Mouse (Mus musculus) lung, embryonic 14.5 days (tissue): Measurements from ENCODE around the gene Gucy1a1. TPM values are rescaled to one million over a fixed set of nuclear protein-coding genes. Genes with fewer than 3 reads are reported as not detected.

Experiments used
- ATAC-seq: fragments of 200-750 bp; cut with Nextera tagmentation; 2 replicates; pipeline ENCODE4 v1.8.0; 2017; ENCODE audit warnings: mild to moderate bottlenecking, moderate TSS enrichment, moderate library complexity; ENCODE audit not compliant: insufficient read depth
- DNase-seq: peaks from one replicate; pipeline ENCODE4 v3.0.0-alpha.2; 2015
- H3K27ac ChIP-seq: fragments of 300-500 bp; sonication (generic); 2 replicates; pipeline ENCODE4 v1.5.1; 2014; ENCODE audit warnings: low read depth, mild to moderate bottlenecking, moderate library complexity
- H3K27me3 ChIP-seq: fragments of 300-500 bp; sonication (generic); 2 replicates; pipeline ENCODE4 v1.6.1; 2014; ENCODE audit warnings: low read length, control low read depth; ENCODE audit not compliant: insufficient read depth
- H3K36me3 ChIP-seq: fragments of 300-500 bp; sonication (generic); 2 replicates; pipeline ENCODE4 v1.6.1; 2014; ENCODE audit warnings: control low read depth; ENCODE audit not compliant: insufficient read depth
- H3K4me1 ChIP-seq: fragments of 300-500 bp; sonication (generic); 2 replicates; pipeline ENCODE4 v1.6.1; 2014; ENCODE audit warnings: antibody characterized with exemption, control low read depth; ENCODE audit not compliant: insufficient read depth
- H3K4me2 ChIP-seq: fragments of 300-500 bp; sonication (generic); 2 replicates; pipeline ENCODE4 v1.6.1; 2014; ENCODE audit warnings: mild to moderate bottlenecking
- H3K4me3 ChIP-seq: fragments of 300-500 bp; sonication (generic); 2 replicates; pipeline ENCODE4 v1.5.1; 2014; ENCODE audit warnings: low read depth, low read length
- H3K9ac ChIP-seq: fragments of 300-500 bp; sonication (generic); 2 replicates; pipeline ENCODE4 v1.6.1; 2014
- H3K9me3 ChIP-seq: fragments of 300-500 bp; sonication (generic); 2 replicates; pipeline ENCODE4 v1.6.1; 2016; ENCODE audit warnings: low read depth, low read length, control low read depth
- CTCF ChIP-seq: IDR thresholded peaks from 2 replicates; pipeline ENCODE4 v1.5.1; 2016; ENCODE audit warnings: antibody characterized with exemption, low read depth
- WGBS: fragments of 180-500 bp; shearing (Covaris S2); extraction: QIAGEN DNeasy Blood & Tissue Kit; methylation state at CpG from one replicate; pipeline ENCODE4 v1.1.7; 2014; 5-methylcytosine and 5-hydroxymethylcytosine counted together
- polyA plus RNA-seq: library from polyadenylated mRNA; unstranded; fragments of >200 nt; fragmentation: Nextera tagmentation; extraction: Ambion mirVana; gene quantifications from 2 replicates; pipeline ENCODE4 v1.2.1, GENCODE M21; 2014

Gucy1a1 gene
- 111 and 117 TPM in 2 replicates for polyA plus RNA-seq

- peak; percentile 95 for ATAC-seq
- H3K27ac ChIP-seq = peak within 1 kb of the TSS; percentile 88
- WGBS = under 1% methylated on average over 36 of the region's 36 CpGs
- TF ChIP-seq CTCF = no peak
- H3K36me3 ChIP-seq = no peaks in the 10 kb centered on the region
- peak within 1 kb of the TSS; percentile 81 for H3K9ac ChIP-seq
- no peaks in the 10 kb centered on the region for H3K27me3 ChIP-seq
- H3K4me3 ChIP-seq = peak within 1 kb of the TSS; percentile 69
- H3K4me2 ChIP-seq = peak within 1 kb of the TSS; percentile 75
- DNase-seq = peak; percentile 86
- no peaks in the 10 kb centered on the region for H3K9me3 ChIP-seq
- peaks cover 13% of the 10 kb centered on the region for H3K4me1 ChIP-seq
Measured at GRCm38 (mm10) chr3:82145126-82145901, at the start of gene Gucy1a1. Gene Gucy1a1 (minus strand): TSS chr3:82145789.

GRCm38 (mm10) chr3:82191559-82192245, 46.1 kb upstream of the Gucy1a1 start:
- Histone ChIP-seq H3K9me3 (no peaks in the 10 kb centered on the region; the same call in 1 of the 2 replicates), H3K4me1 (no peaks in the 10 kb centered on the region), H3K4me2 (no peak overlapping the region), H3K27ac (no peak overlapping the region), H3K9ac (no peak overlapping the region), H3K27me3 (no peaks in the 10 kb centered on the region), H3K4me3 (no peak overlapping the region), H3K36me3 (no peaks in the 10 kb centered on the region)
- TF ChIP-seq CTCF = no peak
- 51% methylated on average over 1 of the region's 1 CpGs for WGBS
- no peak for ATAC-seq
- peak; percentile 80 for DNase-seq

GRCm38 (mm10) chr3:82185626-82186025, 40.0 kb upstream of the Gucy1a1 start:
- WGBS = 84% methylated on average over 9 of the region's 9 CpGs
- Histone ChIP-seq H3K27ac (no peak overlapping the region), H3K36me3 (no peaks in the 10 kb centered on the region), H3K9ac (no peak overlapping the region), H3K9me3 (no peaks in the 10 kb centered on the region; the same call in 1 of the 2 replicates), H3K4me1 (0 out of 2 replicates have a peak, but pooled peaks cover 2% of the 10 kb centered on the region), H3K4me2 (no peak overlapping the region), H3K27me3 (no peaks in the 10 kb centered on the region), H3K4me3 (no peak overlapping the region)
- TF ChIP-seq CTCF = no peak
- no peak for DNase-seq
- no peak for ATAC-seq

- no peaks in the 10 kb centered on the region for H3K36me3 ChIP-seq
- TF ChIP-seq CTCF = no peak
- no peak overlapping the region for H3K4me2 ChIP-seq
- no peak overlapping the region for H3K4me3 ChIP-seq
- no peaks in the 10 kb centered on the region for H3K27me3 ChIP-seq
- H3K4me1 ChIP-seq = 0 out of 2 replicates have a peak, but pooled peaks cover 2% of the 10 kb centered on the region
- H3K27ac ChIP-seq = no peak overlapping the region
- H3K9me3 ChIP-seq = no peaks in the 10 kb centered on the region
- peak; percentile 68 for DNase-seq
- peak; percentile 75 for ATAC-seq
- H3K9ac ChIP-seq = no peak overlapping the region
Measured at GRCm38 (mm10) chr3:82181500-82181899, 35.9 kb upstream of the Gucy1a1 start.

- Histone ChIP-seq H3K9me3 (no peaks in the 10 kb centered on the region), H3K4me2 (no peak overlapping the region), H3K27me3 (no peaks in the 10 kb centered on the region), H3K4me1 (0 out of 2 replicates have a peak, but pooled peaks cover 2% of the 10 kb centered on the region), H3K4me3 (no peak overlapping the region), H3K9ac (no peak overlapping the region), H3K36me3 (no peaks in the 10 kb centered on the region), H3K27ac (no peak overlapping the region)
- TF ChIP-seq CTCF = no peak
- 35% methylated on average over 3 of the region's 3 CpGs for WGBS
- DNase-seq = peak; percentile 56
- peak; percentile 80 for ATAC-seq
Measured at GRCm38 (mm10) chr3:82180253-82180652, 34.7 kb upstream of the Gucy1a1 start.

- H3K4me1 ChIP-seq = no peaks in the 10 kb centered on the region
- no peak overlapping the region for H3K4me3 ChIP-seq
- H3K27ac ChIP-seq = no peak overlapping the region
- H3K9me3 ChIP-seq = no peaks in the 10 kb centered on the region
- H3K9ac ChIP-seq = no peak overlapping the region
- WGBS = 31% methylated on average over 1 of the region's 1 CpGs
- no peaks in the 10 kb centered on the region for H3K36me3 ChIP-seq
- no peak overlapping the region for H3K4me2 ChIP-seq
- no peak for ATAC-seq
- TF ChIP-seq CTCF = no peak
- H3K27me3 ChIP-seq = no peaks in the 10 kb centered on the region
- peak; percentile 54 for DNase-seq
Measured at GRCm38 (mm10) chr3:82175501-82175900, 29.9 kb upstream of the Gucy1a1 start.

GRCm38 (mm10) chr3:82167064-82167463, 21.5 kb upstream of the Gucy1a1 start:
- Histone ChIP-seq H3K4me3 (no peak overlapping the region), H3K36me3 (no peaks in the 10 kb centered on the region), H3K9me3 (no peaks in the 10 kb centered on the region), H3K9ac (no peak overlapping the region), H3K27me3 (no peaks in the 10 kb centered on the region), H3K4me2 (no peak overlapping the region), H3K4me1 (no peaks in the 10 kb centered on the region), H3K27ac (no peak overlapping the region)
- 49% methylated on average over 2 of the region's 2 CpGs for WGBS
- TF ChIP-seq CTCF = no peak
- DNase-seq (no peak), ATAC-seq (no peak)
